Mouse (Mus musculus) ovary, postnatal 36 days (tissue): Measurements from ENCODE around the gene Tmed8.
"Not testable (repeated sequence)": the region's sequence is repeated elsewhere in the genome, so short reads cannot be mapped to it uniquely, and the experiment has no call there.

Source experiments
- DNase-seq: peaks from one replicate; pipeline ENCODE4 v3.0.0; 2022; ENCODE audit warnings: low spot score, mixed read lengths

The Tmed8 gene

GRCm38 (mm10) chr12:87199973-87200586 lies at the start of gene Tmed8:
Gene Tmed8 (minus strand): TSS chr12:87200454.
- peak; percentile 80 for DNase-seq

- no peak for DNase-seq
Measured at GRCm38 (mm10) chr12:87238632-87239031, 38.4 kb upstream of the Tmed8 start, which contains the start of gene Noxred1. Gene Noxred1 (minus strand): TSS chr12:87238732.

GRCm38 (mm10) chr12:87236882-87237483 lies 36.7 kb upstream of the Tmed8 start:
- no peak for DNase-seq

- no peak for DNase-seq
Measured at GRCm38 (mm10) chr12:87230379-87230895, 30.2 kb upstream of the Tmed8 start.

GRCm38 (mm10) chr12:87229633-87230032 lies 29.4 kb upstream of the Tmed8 start:
- DNase-seq = no peak

- DNase-seq = no peak
Measured at GRCm38 (mm10) chr12:87226801-87227200, 26.5 kb upstream of the Tmed8 start.

- no peak for DNase-seq
Measured at GRCm38 (mm10) chr12:87224950-87225349, 24.7 kb upstream of the Tmed8 start.

- no peak for DNase-seq
Measured at GRCm38 (mm10) chr12:87219362-87219761, 19.1 kb upstream of the Tmed8 start.

GRCm38 (mm10) chr12:87217596-87217995 lies 17.3 kb upstream of the Tmed8 start:
- DNase-seq = no peak

GRCm38 (mm10) chr12:87216053-87216452 lies 15.8 kb upstream of the Tmed8 start:
- no peak for DNase-seq

GRCm38 (mm10) chr12:87212844-87213606 lies 12.8 kb upstream of the Tmed8 start:
- DNase-seq = no peak

- DNase-seq = not testable (repeated sequence)
Measured at GRCm38 (mm10) chr12:87205789-87206188, 5.5 kb upstream of the Tmed8 start.

- no peak for DNase-seq
Measured at GRCm38 (mm10) chr12:87201694-87202093, 1.4 kb upstream of the Tmed8 start.

GRCm38 (mm10) chr12:87199206-87199972 lies 865 bp downstream of the Tmed8 start, which contains the start of gene Samd15:
Gene Samd15 (plus strand): TSS chr12:87199723.
- peak; percentile 43 for DNase-seq

GRCm38 (mm10) chr12:87198792-87199191 lies 1.5 kb downstream of the Tmed8 start:
- no peak for DNase-seq

GRCm38 (mm10) chr12:87196310-87196709 lies 3.9 kb downstream of the Tmed8 start:
- no peak for DNase-seq

- no peak for DNase-seq
Measured at GRCm38 (mm10) chr12:87195069-87195468, 5.2 kb downstream of the Tmed8 start.

- DNase-seq = no peak
Measured at GRCm38 (mm10) chr12:87193008-87193407, 7.2 kb downstream of the Tmed8 start.

- DNase-seq = no peak
Measured at GRCm38 (mm10) chr12:87177631-87178030, 22.6 kb downstream of the Tmed8 start.

GRCm38 (mm10) chr12:87175194-87175946 lies 24.9 kb downstream of the Tmed8 start:
- DNase-seq = no peak

GRCm38 (mm10) chr12:87160815-87161214 lies 39.4 kb downstream of the Tmed8 start:
- no peak for DNase-seq
